Mouse (Mus musculus) midbrain, embryonic 14.5 days (tissue): ENCODE results near the gene Tspan3. TPM values are rescaled to one million over a fixed set of nuclear protein-coding genes. Genes with fewer than 3 reads are reported as not detected.

Experiments used
- ATAC-seq: fragments of 200-750 bp; cut with Nextera tagmentation; 2 replicates; pipeline ENCODE4 v1.8.0; 2017; ENCODE audit warnings: moderate number of reproducible peaks, moderate library complexity; ENCODE audit not compliant: low FRiP score, low TSS enrichment
- DNase-seq: peaks from one replicate; pipeline ENCODE4 v3.0.0-alpha.2; 2015
- H3K27ac ChIP-seq: fragments of 300-500 bp; sonication (generic); replicated peaks from 2 replicates; pipeline ENCODE4 v1.5.1; 2014; ENCODE audit warnings: mild to moderate bottlenecking, low read depth, low read length, moderate library complexity
- H3K27me3 ChIP-seq: fragments of 300-500 bp; sonication (generic); 2 replicates; pipeline ENCODE4 v1.6.1; 2014; ENCODE audit warnings: low read length, control low read depth, mixed read lengths; ENCODE audit not compliant: control insufficient read depth, insufficient read depth
- H3K36me3 ChIP-seq: fragments of 300-500 bp; sonication (generic); 2 replicates; pipeline ENCODE4 v1.6.1; 2014; ENCODE audit warnings: low read length, control low read depth; ENCODE audit not compliant: control insufficient read depth, insufficient read depth
- H3K4me1 ChIP-seq: fragments of 300-500 bp; sonication (generic); 2 replicates; pipeline ENCODE4 v1.6.1; 2014; ENCODE audit warnings: mild to moderate bottlenecking, antibody characterized with exemption, low read length, control low read depth; ENCODE audit not compliant: control insufficient read depth, insufficient read depth
- H3K4me2 ChIP-seq: fragments of 300-500 bp; sonication (generic); 2 replicates; pipeline ENCODE4 v1.6.1; 2014; ENCODE audit warnings: mild to moderate bottlenecking, low read length, moderate library complexity
- H3K4me3 ChIP-seq: fragments of 300-500 bp; sonication (generic); replicated peaks from 2 replicates; pipeline ENCODE4 v1.5.1; 2014; ENCODE audit warnings: low read depth, low read length
- H3K9ac ChIP-seq: fragments of 300-500 bp; sonication (generic); replicated peaks from 2 replicates; pipeline ENCODE4 v1.6.1; 2014; ENCODE audit warnings: mild to moderate bottlenecking, low read length, moderate library complexity
- H3K9me3 ChIP-seq: fragments of 300-500 bp; sonication (generic); 2 replicates; pipeline ENCODE4 v1.6.1; 2016; ENCODE audit warnings: low read length, control low read depth, mixed read lengths; ENCODE audit not compliant: control insufficient read depth
- WGBS: fragments of 180-500 bp; shearing (Covaris S2); extraction: QIAGEN DNeasy Blood & Tissue Kit; methylation state at CpG from one replicate; pipeline ENCODE4 v1.1.7; 2014; 5-methylcytosine and 5-hydroxymethylcytosine counted together
- polyA plus RNA-seq: library from polyadenylated mRNA; unstranded; fragments of >200 nt; fragmentation: Nextera tagmentation; extraction: Ambion mirVana; gene quantifications from 2 replicates; pipeline ENCODE4 v1.2.1, GENCODE M21; 2014

Gene Tspan3
- polyA plus RNA-seq, 1 experiment from 2014 or later = 629 TPM

GRCm38 (mm10) chr9:56146326-56146923 is 18.9 kb downstream of the Tspan3 start:
- WGBS = 97% methylated on average over 16 of the region's 16 CpGs
- H3K4me1 ChIP-seq = no peaks in the 10 kb centered on the region; the same call in 1 of the 2 replicates

GRCm38 (mm10) chr9:56144366-56145003 is 20.8 kb downstream of the Tspan3 start:
- no peak overlapping the region for H3K4me3 ChIP-seq
- no peaks in the 10 kb centered on the region; the same call in 1 of the 2 replicates for H3K4me1 ChIP-seq
- ATAC-seq (no peak), DNase-seq (no peak)
- H3K27me3 ChIP-seq = no peaks in the 10 kb centered on the region
- no peaks in the 10 kb centered on the region for H3K9me3 ChIP-seq
- no peak overlapping the region for H3K27ac ChIP-seq
- WGBS = 96% methylated on average over 7 of the region's 7 CpGs
- H3K36me3 ChIP-seq = peaks cover 64% of the 10 kb centered on the region
- H3K9ac ChIP-seq = no peak overlapping the region
- no peak overlapping the region for H3K4me2 ChIP-seq

More at GRCm38 (mm10) chr9:56146326-56146923, 18.9 kb downstream of the Tspan3 start:
- Histone ChIP-seq H3K4me2 (no peak overlapping the region), H3K4me3 (no peak overlapping the region), H3K27me3 (no peaks in the 10 kb centered on the region), H3K9me3 (no peaks in the 10 kb centered on the region), H3K36me3 (peaks cover 51% of the 10 kb centered on the region), H3K27ac (no peak overlapping the region), H3K9ac (no peak overlapping the region)
- ATAC-seq (no peak), DNase-seq (no peak)

- Histone ChIP-seq H3K4me1 (no peaks in the 10 kb centered on the region), H3K4me3 (no peak overlapping the region), H3K27me3 (no peaks in the 10 kb centered on the region), H3K27ac (no peak overlapping the region), H3K9ac (no peak overlapping the region), H3K36me3 (peaks cover 74% of the 10 kb centered on the region), H3K9me3 (no peaks in the 10 kb centered on the region), H3K4me2 (no peak overlapping the region)
- no peak for ATAC-seq
- 88% methylated on average over 9 of the region's 9 CpGs for WGBS
- DNase-seq = no peak
These were observed 23.5 kb downstream of the Tspan3 start for GRCm38 (mm10) chr9:56141776-56142175.

- DNase-seq (no peak), ATAC-seq (no peak)
- Histone ChIP-seq H3K27me3 (no peaks in the 10 kb centered on the region), H3K36me3 (peaks cover 77% of the 10 kb centered on the region), H3K4me1 (no peaks in the 10 kb centered on the region), H3K4me2 (no peak overlapping the region), H3K4me3 (no peak overlapping the region), H3K9me3 (no peaks in the 10 kb centered on the region), H3K27ac (no peak overlapping the region), H3K9ac (no peak overlapping the region)
- WGBS = 96% methylated on average over 4 of the region's 4 CpGs
These were observed 29.6 kb downstream of the Tspan3 start for GRCm38 (mm10) chr9:56135590-56136197.

GRCm38 (mm10) chr9:56134614-56135013 is 30.7 kb downstream of the Tspan3 start:
- Histone ChIP-seq H3K4me2 (no peak overlapping the region), H3K9ac (no peak overlapping the region), H3K9me3 (no peaks in the 10 kb centered on the region), H3K27me3 (no peaks in the 10 kb centered on the region), H3K4me3 (no peak overlapping the region), H3K27ac (no peak overlapping the region), H3K36me3 (peaks cover 81% of the 10 kb centered on the region), H3K4me1 (no peaks in the 10 kb centered on the region)
- ATAC-seq (no peak), DNase-seq (no peak)
- WGBS = 96% methylated on average over 4 of the region's 4 CpGs

GRCm38 (mm10) chr9:56133970-56134369 is 31.3 kb downstream of the Tspan3 start:
- H3K9me3 ChIP-seq = no peaks in the 10 kb centered on the region
- DNase-seq (no peak), ATAC-seq (no peak)
- no peak overlapping the region for H3K27ac ChIP-seq
- H3K4me2 ChIP-seq = no peak overlapping the region
- H3K4me1 ChIP-seq = no peaks in the 10 kb centered on the region
- no peak overlapping the region for H3K9ac ChIP-seq
- no peak overlapping the region for H3K4me3 ChIP-seq
- H3K36me3 ChIP-seq = peaks cover 83% of the 10 kb centered on the region
- no peaks in the 10 kb centered on the region for H3K27me3 ChIP-seq
- WGBS = 93% methylated on average over 5 of the region's 5 CpGs

- peaks cover 89% of the 10 kb centered on the region for H3K36me3 ChIP-seq
- H3K9me3 ChIP-seq = no peaks in the 10 kb centered on the region
- H3K4me2 ChIP-seq = no peak overlapping the region
- 85% methylated on average over 10 of the region's 10 CpGs for WGBS
- no peak overlapping the region for H3K27ac ChIP-seq
- H3K4me1 ChIP-seq = no peaks in the 10 kb centered on the region
- no peak overlapping the region for H3K4me3 ChIP-seq
- no peak overlapping the region for H3K9ac ChIP-seq
- no peaks in the 10 kb centered on the region for H3K27me3 ChIP-seq
- ATAC-seq (no peak), DNase-seq (no peak)
These were observed 33.3 kb downstream of the Tspan3 start for GRCm38 (mm10) chr9:56131813-56132525.

GRCm38 (mm10) chr9:56130536-56130935 is 34.7 kb downstream of the Tspan3 start:
- no peaks in the 10 kb centered on the region for H3K9me3 ChIP-seq
- no peak overlapping the region for H3K4me2 ChIP-seq
- H3K27me3 ChIP-seq = no peaks in the 10 kb centered on the region
- 88% methylated on average over 4 of the region's 4 CpGs for WGBS
- H3K36me3 ChIP-seq = peaks cover 76% of the 10 kb centered on the region
- no peak overlapping the region for H3K4me3 ChIP-seq
- DNase-seq (no peak), ATAC-seq (no peak)
- H3K9ac ChIP-seq = no peak overlapping the region
- H3K27ac ChIP-seq = no peak overlapping the region
- no peaks in the 10 kb centered on the region for H3K4me1 ChIP-seq
